Mouse (Mus musculus): ENCODE data around the gene Tspan5.

The Tspan5 gene

GRCm38 (mm10) chr3:138876931-138877361, 135.0 kb downstream of the Tspan5 start:
- no peak for DNase-seq (ENCODE audit: low spot score in 2 of 2)

DNA sequence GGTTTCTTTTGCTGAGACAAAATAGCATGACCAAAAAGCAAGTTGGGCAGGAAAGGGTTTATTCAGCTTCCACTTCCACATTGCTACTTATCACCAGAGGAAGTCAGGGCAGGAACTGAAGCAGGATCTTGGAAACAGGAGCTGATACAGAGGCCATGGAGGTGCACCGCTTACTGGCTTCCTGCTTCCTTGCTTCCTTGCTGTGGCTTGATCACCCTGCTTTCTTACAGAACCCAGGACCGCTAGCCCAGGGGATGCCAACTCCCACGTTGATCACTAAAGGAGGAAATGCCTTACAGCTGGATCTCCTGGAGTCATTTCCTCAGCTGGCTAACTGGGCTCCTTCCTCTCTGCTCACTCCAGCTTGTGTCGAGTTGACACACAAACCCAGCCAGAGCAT, 135.7 kb downstream of the Tspan5 start:
- no peak for DNase-seq (ENCODE audit: low spot score in 2 of 2)

GRCm38 (mm10) chr3:138880999-138881724, 139.2 kb downstream of the Tspan5 start:
- no peak for DNase-seq (ENCODE audit: low spot score in 2 of 2)

DNA sequence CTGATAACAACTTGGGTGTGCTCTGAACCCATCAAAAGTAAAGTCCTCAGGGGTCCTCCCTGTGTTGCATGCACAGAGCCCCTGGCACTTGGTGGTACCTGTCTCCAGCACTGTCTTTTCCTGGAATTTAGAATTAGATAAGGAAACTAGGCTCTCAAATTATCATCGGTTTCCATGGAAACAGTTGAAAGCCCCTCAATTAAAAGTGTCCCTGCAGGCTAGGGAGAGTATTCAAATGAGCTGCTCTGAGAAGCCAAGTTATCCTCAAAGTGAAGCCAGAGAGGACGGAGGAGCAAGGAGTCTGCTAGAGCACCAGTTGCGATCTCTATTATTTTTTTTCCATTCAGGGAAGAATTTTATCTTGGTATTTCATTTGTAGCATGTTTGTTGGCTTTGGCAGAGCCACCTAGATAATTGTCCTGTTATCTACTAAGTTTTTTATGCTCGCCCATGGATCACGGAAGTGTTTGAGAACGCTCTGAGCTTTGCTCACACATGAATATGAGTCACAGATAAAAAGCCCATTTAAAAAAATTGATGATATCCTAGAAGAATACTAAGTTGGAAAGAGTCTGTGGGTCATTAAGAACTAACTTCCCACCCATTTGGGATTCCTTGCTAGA, 139.8 kb downstream of the Tspan5 start:
- DNase-seq (ENCODE audit: low spot score in 2 of 2) = no peak

- no peak for DNase-seq (ENCODE audit: low spot score in 2 of 2)
Measured at GRCm38 (mm10) chr3:138886121-138886520, 144.1 kb downstream of the Tspan5 start.

GRCm38 (mm10) chr3:138889214-138889613, 147.2 kb downstream of the Tspan5 start:
- DNase-seq (ENCODE audit: low spot score in 2 of 2) = no peak

DNA sequence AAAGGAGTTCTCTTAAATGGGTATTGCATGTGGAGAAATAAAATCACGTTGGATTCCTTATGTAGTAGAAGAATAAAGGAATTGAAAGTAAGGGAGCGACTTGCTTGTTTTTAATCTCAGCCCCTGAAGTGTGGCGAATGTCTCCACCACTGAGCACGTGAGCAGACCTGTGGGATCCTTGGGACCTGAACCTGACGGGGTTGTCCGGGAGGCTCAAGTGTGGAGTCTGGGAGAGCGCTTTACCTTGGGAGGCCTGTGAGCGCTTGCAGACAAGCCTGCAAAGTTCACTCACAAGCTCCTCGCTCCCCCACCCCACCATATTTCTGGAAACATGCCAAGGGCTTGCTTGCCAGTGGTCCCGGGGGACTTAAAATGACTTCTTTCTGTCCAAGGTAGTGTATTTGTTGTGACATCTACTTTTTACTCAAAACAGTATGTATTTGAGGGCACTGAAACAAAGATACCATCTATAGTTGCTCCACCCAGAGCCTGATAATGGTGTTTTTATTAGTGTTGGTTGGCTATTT, 147.8 kb downstream of the Tspan5 start:
- DNase-seq (ENCODE audit: low spot score in 2 of 2) = no peak

GRCm38 (mm10) chr3:138893520-138893919, 151.5 kb downstream of the Tspan5 start:
- DNase-seq (ENCODE audit: low spot score in 2 of 2) = no peak

DNA sequence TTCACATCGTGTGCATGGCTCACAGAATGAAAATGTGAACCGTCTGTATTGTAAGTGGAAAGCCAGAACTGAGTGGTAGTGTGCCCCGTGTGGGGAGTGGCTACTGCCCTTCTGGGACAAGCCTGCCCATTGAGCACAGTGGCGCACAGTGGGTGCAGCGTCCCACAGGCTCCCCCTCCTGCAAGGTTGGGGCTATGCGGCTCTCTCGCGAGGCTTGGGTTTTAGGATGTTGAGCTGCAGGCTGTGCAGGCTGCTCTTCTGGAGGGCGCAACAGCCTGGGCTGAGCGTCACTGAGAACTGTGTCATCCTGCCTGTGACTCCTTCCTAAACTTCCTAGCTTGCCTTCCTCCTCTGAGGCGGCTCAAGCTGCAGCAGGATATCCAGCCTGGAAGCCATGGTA, 155.5 kb downstream of the Tspan5 start:
- DNase-seq (ENCODE audit: low spot score in 2 of 2) = no peak

- DNase-seq (ENCODE audit: low spot score in 2 of 2) = no peak
Measured at GRCm38 (mm10) chr3:138898055-138898454, 156.1 kb downstream of the Tspan5 start.

GRCm38 (mm10) chr3:138900571-138901141, 158.7 kb downstream of the Tspan5 start:
- DNase-seq (ENCODE audit: low spot score in 2 of 2) = no peak

GRCm38 (mm10) chr3:138905678-138906077, 163.7 kb downstream of the Tspan5 start:
- DNase-seq (ENCODE audit: low spot score in 2 of 2) = no peak

DNA sequence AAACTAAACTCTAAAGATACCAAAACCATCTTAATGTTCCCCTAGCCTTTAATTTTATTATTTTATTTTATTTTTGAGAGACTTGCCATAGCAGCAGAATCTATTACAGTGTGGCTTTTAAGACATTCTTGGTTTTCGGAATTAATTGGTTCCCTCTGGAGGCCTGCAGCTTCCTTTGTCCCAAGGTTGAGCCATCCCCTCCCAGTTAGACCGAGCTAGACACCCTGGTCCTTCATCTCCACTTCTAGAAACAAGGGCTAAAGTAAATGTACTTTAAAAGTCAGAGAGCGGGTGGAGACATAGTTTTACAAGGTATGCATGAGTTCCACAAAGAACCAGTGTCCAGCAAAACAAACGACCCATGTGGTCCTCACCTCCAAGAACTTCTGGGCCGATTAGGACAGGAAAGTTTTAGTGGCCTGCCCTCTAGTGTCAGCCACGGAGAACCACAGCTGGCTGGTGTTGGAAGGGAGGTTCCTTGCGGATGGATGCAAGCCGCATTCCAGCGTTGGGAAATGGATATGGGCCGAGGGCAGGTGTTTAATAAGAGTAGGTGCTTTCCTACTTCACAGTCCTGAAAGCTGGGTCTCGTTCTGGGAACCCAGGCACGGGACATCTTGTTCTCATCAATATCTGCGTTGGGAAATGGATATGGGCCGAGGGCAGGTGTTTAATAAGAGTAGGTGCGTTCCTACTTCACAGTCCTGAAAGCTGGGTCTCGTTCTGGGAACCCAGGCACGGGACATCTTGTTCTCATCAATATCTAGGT, 164.3 kb downstream of the Tspan5 start:
- DNase-seq (ENCODE audit: low spot score in 2 of 2) = peak in 1 of 2 experiments; percentile 28

DNA sequence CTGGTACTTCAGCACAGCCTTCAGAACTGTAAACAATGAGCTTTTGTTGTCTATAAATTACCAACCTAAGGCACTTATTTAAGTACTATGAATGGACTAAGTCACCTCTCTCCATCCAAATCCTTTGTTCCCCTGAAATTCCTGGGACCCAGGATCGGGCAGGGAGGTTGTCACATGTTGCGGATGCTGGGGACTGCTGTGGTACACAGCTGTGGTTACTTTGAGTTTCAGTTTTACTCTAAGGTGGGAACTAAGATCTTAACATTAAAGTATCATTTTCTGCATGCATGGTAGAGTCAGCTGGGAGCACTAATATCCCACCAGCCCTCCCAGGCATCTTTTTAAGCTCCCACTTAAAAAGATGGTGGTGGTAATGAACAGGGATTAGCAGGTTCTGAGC, 167.3 kb downstream of the Tspan5 start:
- no peak for DNase-seq (ENCODE audit: low spot score in 2 of 2)

GRCm38 (mm10) chr3:138912504-138912903, 170.5 kb downstream of the Tspan5 start:
- DNase-seq (ENCODE audit: low spot score in 2 of 2) = no peak

GRCm38 (mm10) chr3:138914626-138915288, 172.8 kb downstream of the Tspan5 start:
- no peak for DNase-seq (ENCODE audit: low spot score in 2 of 2)

GRCm38 (mm10) chr3:138916591-138916990, 174.6 kb downstream of the Tspan5 start:
- no peak for DNase-seq (ENCODE audit: low spot score in 2 of 2)

GRCm38 (mm10) chr3:138917016-138917415, 175.0 kb downstream of the Tspan5 start:
- DNase-seq (ENCODE audit: low spot score in 2 of 2) = no peak

DNA sequence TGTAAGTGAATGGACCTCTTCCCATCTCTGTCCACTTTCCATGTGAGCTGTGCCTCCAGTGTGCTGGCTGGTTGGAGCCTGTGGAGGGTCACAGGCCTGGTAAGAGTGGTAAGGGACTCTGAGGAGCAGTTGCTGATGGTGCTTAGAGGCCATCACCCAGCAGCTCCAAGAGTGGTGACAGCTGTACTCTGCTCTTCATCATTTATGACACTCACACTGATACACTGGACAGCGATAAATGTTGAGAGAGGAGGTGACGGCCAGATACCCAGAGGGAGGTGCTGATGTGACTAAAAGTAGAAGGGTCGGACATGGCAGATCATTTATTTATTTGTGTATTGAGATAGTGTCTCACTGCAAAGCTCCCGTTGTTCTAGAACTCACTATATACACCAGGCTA, 176.2 kb downstream of the Tspan5 start:
- no peak for DNase-seq (ENCODE audit: low spot score in 2 of 2)

DNA sequence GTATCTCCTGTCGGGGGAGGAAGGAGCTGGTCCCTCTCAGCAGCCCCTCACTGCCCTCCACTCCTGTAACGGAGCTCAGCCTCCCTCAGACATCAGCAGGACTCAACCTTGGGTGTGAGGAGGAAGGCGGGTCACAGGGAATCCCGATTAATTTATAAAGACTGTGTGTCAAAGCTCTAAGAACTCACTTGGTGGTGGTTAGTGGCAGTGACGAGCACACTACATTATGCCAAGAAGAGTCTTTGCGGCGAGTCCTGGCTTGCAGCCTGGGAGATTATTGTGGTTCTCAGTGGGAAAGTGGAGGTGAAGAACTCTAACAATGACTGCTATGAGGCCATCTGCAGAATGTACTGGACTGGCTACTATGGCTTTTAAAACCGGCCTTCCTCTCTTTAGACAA, 184.2 kb downstream of the Tspan5 start:
- no peak for DNase-seq (ENCODE audit: low spot score in 2 of 2)

DNA sequence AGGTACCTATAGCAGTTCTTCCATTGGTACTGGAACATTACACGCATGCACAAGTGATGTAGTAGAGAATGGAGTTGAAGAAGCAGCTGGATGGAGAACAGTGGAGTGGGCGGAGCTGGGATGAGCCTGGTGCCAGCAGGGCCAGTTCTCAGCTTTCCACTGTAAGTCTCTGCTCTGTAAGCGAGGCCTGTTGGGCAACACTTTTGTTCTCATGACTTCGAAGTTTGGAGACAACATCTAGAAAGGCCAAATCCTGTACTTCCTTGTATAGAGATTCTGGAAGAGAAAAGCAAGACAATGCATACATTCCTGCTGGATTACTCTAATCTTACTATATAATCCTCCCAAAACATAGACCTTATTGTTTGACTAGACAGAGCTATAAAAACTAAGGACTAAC, 185.4 kb downstream of the Tspan5 start:
- DNase-seq (ENCODE audit: low spot score in 2 of 2) = no peak

- DNase-seq (ENCODE audit: low spot score in 2 of 2) = no peak
Measured at GRCm38 (mm10) chr3:138936780-138937179, 194.8 kb downstream of the Tspan5 start.

All from spleen, postnatal 10 days (tissue).